Mouse (Mus musculus) forebrain, embryonic 12.5 days (tissue): ENCODE results near the gene Sox11. TPM values are rescaled to one million over a fixed set of nuclear protein-coding genes. Genes with fewer than 3 reads are reported as not detected.

ENCODE experiments used
- ATAC-seq: fragments of 200-750 bp; cut with Nextera tagmentation; 2 replicates; pipeline ENCODE4 v1.8.0; 2017; ENCODE audit warnings: moderate TSS enrichment; ENCODE audit not compliant: low FRiP score
- H3K27ac ChIP-seq: fragments of 300-500 bp; sonication (generic); 2 replicates; pipeline ENCODE4 v1.5.1; 2016; ENCODE audit warnings: mild to moderate bottlenecking
- H3K27me3 ChIP-seq: fragments of 300-500 bp; sonication (generic); 2 replicates; pipeline ENCODE4 v1.6.1; 2016; ENCODE audit warnings: mild to moderate bottlenecking
- H3K36me3 ChIP-seq: fragments of 300-500 bp; sonication (generic); replicated peaks from 2 replicates; pipeline ENCODE4 v1.6.1; 2016; ENCODE audit warnings: mild to moderate bottlenecking
- H3K4me1 ChIP-seq: fragments of 300-500 bp; sonication (generic); 2 replicates; pipeline ENCODE4 v1.6.1; 2016
- H3K4me2 ChIP-seq: fragments of 300-500 bp; sonication (generic); 2 replicates; pipeline ENCODE4 v1.6.1; 2016; ENCODE audit warnings: mild to moderate bottlenecking, moderate library complexity
- H3K4me3 ChIP-seq: fragments of 300-500 bp; sonication (generic); replicated peaks from 2 replicates; pipeline ENCODE4 v1.5.1; 2016; ENCODE audit warnings: mild to moderate bottlenecking
- H3K9ac ChIP-seq: fragments of 300-500 bp; sonication (generic); 2 replicates; pipeline ENCODE4 v1.6.1; 2016; ENCODE audit warnings: mild to moderate bottlenecking
- H3K9me3 ChIP-seq: fragments of 300-500 bp; sonication (generic); 2 replicates; pipeline ENCODE4 v1.6.1; 2016
- WGBS: fragments of 180-500 bp; shearing (Covaris S2); methylation state at CpG from one replicate; pipeline ENCODE4 v1.1.7; 2016; 5-methylcytosine and 5-hydroxymethylcytosine counted together
- polyA plus RNA-seq: library from polyadenylated mRNA; unstranded; fragments of >200 nt; fragmentation: Nextera tagmentation; extraction: Ambion mirVana; gene quantifications from 2 replicates; pipeline ENCODE4 v1.2.1, GENCODE M21; 2016

The Sox11 gene
- polyA plus RNA-seq, 1 experiment from 2014 or later: 701 TPM

- ATAC-seq: no peak
- H3K4me1 ChIP-seq: peaks cover 13% of the 10 kb centered on the region
- no peaks in the 10 kb centered on the region for H3K27me3 ChIP-seq
- H3K27ac ChIP-seq: 0 out of 2 replicates have a peak overlapping the region, but pooled peaks have one; percentile 13
- H3K9ac ChIP-seq: no peak overlapping the region
- H3K4me3 ChIP-seq: no peak overlapping the region
- no peaks in the 10 kb centered on the region for H3K9me3 ChIP-seq
- no peak overlapping the region for H3K4me2 ChIP-seq
- no peaks in the 10 kb centered on the region for H3K36me3 ChIP-seq
- WGBS: 18% methylated on average over 1 of the region's 1 CpGs
Observed at GRCm38 (mm10) chr12:27293208-27293607, 49.2 kb downstream of the Sox11 start.
